ENCODE assay signal across 20 mouse cellular contexts in the genomic region with DNA sequence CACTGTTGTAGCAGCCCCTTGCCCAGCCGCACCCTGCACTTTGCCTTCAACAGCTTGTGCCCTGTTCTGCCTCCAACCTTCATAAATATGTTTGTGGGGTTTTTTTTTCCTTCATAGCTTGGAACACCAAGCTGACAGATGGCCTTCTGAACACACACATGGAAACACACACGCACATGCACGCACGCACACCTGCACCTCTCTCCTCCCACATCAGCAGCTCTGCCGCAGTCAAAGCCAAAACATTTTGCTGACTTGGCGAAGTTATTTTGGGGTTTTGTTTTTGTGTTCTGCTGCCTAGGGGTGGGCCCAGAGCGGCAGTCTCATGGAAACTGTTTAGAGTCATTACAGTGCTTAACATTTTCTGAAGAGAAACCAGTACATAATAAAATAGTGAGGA.
A peak's percentile ranks its signal among the peaks of the same experiment; 100 is the strongest.
DNase-seq lines count a peak whose midpoint lies in the region; ATAC-seq and TF ChIP-seq lines count a peak whose summit lies in the region.
"Had no signal": no experiment of that assay in that cellular context is flagged by ENCODE, and none has a peak within 500 bp of the region (broad histone marks: within the 10 kb centered on the region; RNA-seq: fewer than 3 reads in every experiment).

No protein-coding gene starts in this region.

- in situ Hi-C loops in ES-E14 (cut with MboI; ENCODE audit: low sequenced_read_pairs in 2 of 2, unreplicated experiment in 2 of 2) = no loop called here

- no peak overlapping the region for H3K27ac ChIP-seq in ES-E14 (ENCODE audit: insufficient read depth, low read depth, low read length, poor library complexity, severe bottlenecking)
- H3K27ac ChIP-seq in forebrain, embryonic 16.5 days (ENCODE audit: low read length) = peak overlapping the region; percentile 52; the same call in 1 of the 2 replicates
- no peak overlapping the region for H3K27ac ChIP-seq in midbrain, embryonic 11.5 days (ENCODE audit: low read depth, low read length)
- no peak overlapping the region for H3K27ac ChIP-seq in midbrain, embryonic 14.5 days (replicated peaks; ENCODE audit: low read depth, low read length)
- no peak overlapping the region for H3K27ac ChIP-seq in hindbrain, embryonic 12.5 days
- H3K27ac ChIP-seq: liver, embryonic 12.5 days; midbrain, embryonic 12.5 days had no signal

- DNase-seq in frontal cortex, postnatal 36 days (ENCODE audit: low spot score in 2 of 2) = peak; percentile 46 to 60
- DNase-seq in frontal cortex, postnatal 14 days (ENCODE audit: low spot score in 2 of 2) = no peak
- no peak for DNase-seq in ES-E14 (ENCODE audit: low read depth, low spot score)
- DNase-seq in left cerebral cortex, postnatal 14 days (ENCODE audit: low spot score in 2 of 2) = peak; percentile 36 to 62
- no peak for DNase-seq in midbrain, embryonic 11.5 days (ENCODE audit: low spot score, missing footprints)
- no peak for DNase-seq in midbrain, embryonic 14.5 days
- DNase-seq: adrenal gland, postnatal 25 days; cerebellum, adult 9-11 months; lung, embryonic 14.5 days; lung, postnatal 4 days; retina, postnatal 1 day; thymus, postnatal 36 days had no signal

- 64% methylated on average over 7 of the region's 7 CpGs for WGBS in forebrain, embryonic 16.5 days
- 90% methylated on average over 7 of the region's 7 CpGs for WGBS in midbrain, embryonic 11.5 days
- WGBS in midbrain, embryonic 14.5 days = 95% methylated on average over 7 of the region's 7 CpGs
- 85% methylated on average over 7 of the region's 7 CpGs for WGBS in hindbrain, embryonic 12.5 days

- H3K27me3 ChIP-seq in forebrain, embryonic 16.5 days (replicated peaks; ENCODE audit: control insufficient read depth, insufficient read depth, low read length) = no peaks in the 10 kb centered on the region
- no peaks in the 10 kb centered on the region for H3K27me3 ChIP-seq in midbrain, embryonic 11.5 days (ENCODE audit: control insufficient read depth, insufficient read depth, low read length)
- no peaks in the 10 kb centered on the region for H3K27me3 ChIP-seq in midbrain, embryonic 14.5 days (ENCODE audit: control insufficient read depth, insufficient read depth, low read length)
- no peaks in the 10 kb centered on the region for H3K27me3 ChIP-seq in hindbrain, embryonic 12.5 days
- H3K27me3 ChIP-seq: heart, embryonic 12.5 days; liver, embryonic 12.5 days; midbrain, embryonic 12.5 days had no signal

- intact Hi-C loops in left cerebral cortex, postnatal 14 days (cut with DNase I) = no loop called here

- no peaks in the 10 kb centered on the region for H3K4me1 ChIP-seq in ES-E14 (ENCODE audit: control insufficient read depth in 2 of 2, insufficient read depth in 2 of 2, low read length in 2 of 2, poor library complexity in 1 of 2)
- peaks cover 22% of the 10 kb centered on the region for H3K4me1 ChIP-seq in forebrain, embryonic 16.5 days (replicated peaks; ENCODE audit: control insufficient read depth, insufficient read depth, low read length)
- no peaks in the 10 kb centered on the region; the same call in 1 of the 2 replicates for H3K4me1 ChIP-seq in midbrain, embryonic 11.5 days (ENCODE audit: control insufficient read depth, insufficient read depth, low read length)
- peaks cover 47% of the 10 kb centered on the region for H3K4me1 ChIP-seq in midbrain, embryonic 14.5 days (ENCODE audit: control insufficient read depth, insufficient read depth, low read length)
- H3K4me1 ChIP-seq in hindbrain, embryonic 12.5 days = peaks cover 19% of the 10 kb centered on the region
- H3K4me1 ChIP-seq: liver, embryonic 12.5 days had no signal

- H3K9ac ChIP-seq in ES-E14 (ENCODE audit: insufficient read depth, low read depth, low read length, poor library complexity, severe bottlenecking) = no peak overlapping the region
- no peak overlapping the region for H3K9ac ChIP-seq in forebrain, embryonic 16.5 days (replicated peaks; ENCODE audit: low read depth, low read length)
- no peak overlapping the region for H3K9ac ChIP-seq in midbrain, embryonic 11.5 days (ENCODE audit: low read length)
- no peak overlapping the region for H3K9ac ChIP-seq in midbrain, embryonic 14.5 days (replicated peaks; ENCODE audit: low read length)
- H3K9ac ChIP-seq in hindbrain, embryonic 12.5 days = no peak overlapping the region
- H3K9ac ChIP-seq: heart, embryonic 12.5 days; liver, embryonic 12.5 days; lung, embryonic 14.5 days; midbrain, embryonic 12.5 days had no signal

- H3K9me3 ChIP-seq in ES-E14 (ENCODE audit: control insufficient read depth, insufficient read depth, low read depth, low read length) = no peaks in the 10 kb centered on the region
- no peaks in the 10 kb centered on the region for H3K9me3 ChIP-seq in forebrain, embryonic 16.5 days (ENCODE audit: control insufficient read depth, low read length)
- H3K9me3 ChIP-seq in midbrain, embryonic 11.5 days (ENCODE audit: control insufficient read depth, low read length) = no peaks in the 10 kb centered on the region
- H3K9me3 ChIP-seq in midbrain, embryonic 14.5 days (ENCODE audit: control insufficient read depth, low read length) = no peaks in the 10 kb centered on the region
- H3K9me3 ChIP-seq in hindbrain, embryonic 12.5 days (replicated peaks) = no peaks in the 10 kb centered on the region
- H3K9me3 ChIP-seq: heart, embryonic 12.5 days; liver, embryonic 12.5 days; midbrain, embryonic 12.5 days had no signal

- no peak overlapping the region for H3K4me3 ChIP-seq in ES-E14 (ENCODE audit: insufficient read depth in 1 of 2, low read depth in 1 of 2, low read length in 2 of 2, poor library complexity in 1 of 2, severe bottlenecking in 1 of 2)
- no peak overlapping the region for H3K4me3 ChIP-seq in forebrain, embryonic 16.5 days (replicated peaks; ENCODE audit: low read length)
- H3K4me3 ChIP-seq in midbrain, embryonic 11.5 days (ENCODE audit: low read depth, low read length) = no peak overlapping the region
- no peak overlapping the region for H3K4me3 ChIP-seq in midbrain, embryonic 14.5 days (replicated peaks; ENCODE audit: low read depth, low read length)
- H3K4me3 ChIP-seq in hindbrain, embryonic 12.5 days = no peak overlapping the region
- H3K4me3 ChIP-seq: heart, embryonic 12.5 days; liver, embryonic 12.5 days; midbrain, embryonic 12.5 days; myocyte had no signal

- ATAC-seq in forebrain, embryonic 16.5 days = peak; percentile 68
- no peak for ATAC-seq in midbrain, embryonic 11.5 days (ENCODE audit: low FRiP score)
- ATAC-seq in midbrain, embryonic 14.5 days (ENCODE audit: low FRiP score, low TSS enrichment) = no peak
- ATAC-seq in hindbrain, embryonic 12.5 days (ENCODE audit: low FRiP score) = no peak
- ATAC-seq: hindbrain, embryonic 16.5 days; intestine, postnatal 0 days; liver, embryonic 12.5 days had no signal

- no peak overlapping the region for H3K4me2 ChIP-seq in forebrain, embryonic 16.5 days (ENCODE audit: low read length)
- H3K4me2 ChIP-seq in midbrain, embryonic 11.5 days = no peak overlapping the region
- H3K4me2 ChIP-seq in midbrain, embryonic 14.5 days (ENCODE audit: low read length) = no peak overlapping the region
- H3K4me2 ChIP-seq in hindbrain, embryonic 12.5 days (replicated peaks) = no peak overlapping the region
- H3K4me2 ChIP-seq: heart, embryonic 12.5 days; liver, embryonic 12.5 days; lung, embryonic 14.5 days; midbrain, embryonic 12.5 days had no signal

- H3K36me3 ChIP-seq in ES-E14 (ENCODE audit: control insufficient read depth, insufficient read depth, low read length, poor library complexity, severe bottlenecking) = no peaks in the 10 kb centered on the region
- H3K36me3 ChIP-seq in forebrain, embryonic 16.5 days (ENCODE audit: control insufficient read depth, insufficient read depth) = no peaks in the 10 kb centered on the region
- no peaks in the 10 kb centered on the region for H3K36me3 ChIP-seq in midbrain, embryonic 11.5 days (ENCODE audit: control insufficient read depth, insufficient read depth, low read length)
- H3K36me3 ChIP-seq in midbrain, embryonic 14.5 days (ENCODE audit: control insufficient read depth, insufficient read depth, low read length) = 0 out of 2 replicates have a peak, but pooled peaks cover 6% of the 10 kb centered on the region
- no peaks in the 10 kb centered on the region for H3K36me3 ChIP-seq in hindbrain, embryonic 12.5 days
- H3K36me3 ChIP-seq: heart, embryonic 12.5 days; liver, embryonic 12.5 days; midbrain, embryonic 12.5 days had no signal

TF ChIP-seq in ES-E14, 5 proteins besides CTCF, POLR2A, EP300 and RAD21:
- TF ChIP-seq ZC3H11A (IDR thresholded peaks at IDR 0.05; ENCODE audit: borderline replicate concordance, low read depth, low read length) (no peak), MAFK (IDR thresholded peaks at IDR 0.05; ENCODE audit: insufficient read depth, low read depth, low read length) (peak; percentile 51; the same call in 1 of the 2 replicates)

Comparison
In these comparisons a context has a peak if more than half of its experiments do, and no peak if none do; other contexts are left out.
1. DNase-seq: peak in frontal cortex, postnatal 36 days (2 of 2) and left cerebral cortex, postnatal 14 days (2 of 2); none in frontal cortex, postnatal 14 days (0 of 2), ES-E14 (single experiment), midbrain, embryonic 11.5 days (single experiment) and midbrain, embryonic 14.5 days (single experiment).